Mouse (Mus musculus): ENCODE data around the gene Zhx3. TPM values are rescaled to one million over a fixed set of nuclear protein-coding genes. Genes with fewer than 3 reads are reported as not detected.

The Zhx3 gene
- 5.3 and 16.5 TPM in 2 replicates for total RNA-seq (2014; fragmentation: Nextera tagmentation)
- total RNA-seq (2017): 3.9 and 4.4 TPM in 2 replicates

- peak; percentile 94 for ATAC-seq (replicated peaks; ENCODE audit: poor library complexity, severe bottlenecking)
These were observed at the start of gene Zhx3 for GRCm38 (mm10) chr2:160872890-160873382. Zhx3 (minus strand) TSS chr2:160872998.

GRCm38 (mm10) chr2:160921285-160921684 is 48.5 kb upstream of the Zhx3 start:
- ATAC-seq (replicated peaks; ENCODE audit: poor library complexity, severe bottlenecking): no peak

GRCm38 (mm10) chr2:160918930-160919215 is 46.1 kb upstream of the Zhx3 start:
- ATAC-seq (replicated peaks; ENCODE audit: poor library complexity, severe bottlenecking): no peak

GRCm38 (mm10) chr2:160918154-160918929 is 45.5 kb upstream of the Zhx3 start:
- ATAC-seq (replicated peaks; ENCODE audit: poor library complexity, severe bottlenecking): no peak

GRCm38 (mm10) chr2:160917313-160917712 is 44.5 kb upstream of the Zhx3 start:
- no peak for ATAC-seq (replicated peaks; ENCODE audit: poor library complexity, severe bottlenecking)

- ATAC-seq (replicated peaks; ENCODE audit: poor library complexity, severe bottlenecking): no peak
These were observed 43.9 kb upstream of the Zhx3 start for GRCm38 (mm10) chr2:160916714-160917113.

DNA sequence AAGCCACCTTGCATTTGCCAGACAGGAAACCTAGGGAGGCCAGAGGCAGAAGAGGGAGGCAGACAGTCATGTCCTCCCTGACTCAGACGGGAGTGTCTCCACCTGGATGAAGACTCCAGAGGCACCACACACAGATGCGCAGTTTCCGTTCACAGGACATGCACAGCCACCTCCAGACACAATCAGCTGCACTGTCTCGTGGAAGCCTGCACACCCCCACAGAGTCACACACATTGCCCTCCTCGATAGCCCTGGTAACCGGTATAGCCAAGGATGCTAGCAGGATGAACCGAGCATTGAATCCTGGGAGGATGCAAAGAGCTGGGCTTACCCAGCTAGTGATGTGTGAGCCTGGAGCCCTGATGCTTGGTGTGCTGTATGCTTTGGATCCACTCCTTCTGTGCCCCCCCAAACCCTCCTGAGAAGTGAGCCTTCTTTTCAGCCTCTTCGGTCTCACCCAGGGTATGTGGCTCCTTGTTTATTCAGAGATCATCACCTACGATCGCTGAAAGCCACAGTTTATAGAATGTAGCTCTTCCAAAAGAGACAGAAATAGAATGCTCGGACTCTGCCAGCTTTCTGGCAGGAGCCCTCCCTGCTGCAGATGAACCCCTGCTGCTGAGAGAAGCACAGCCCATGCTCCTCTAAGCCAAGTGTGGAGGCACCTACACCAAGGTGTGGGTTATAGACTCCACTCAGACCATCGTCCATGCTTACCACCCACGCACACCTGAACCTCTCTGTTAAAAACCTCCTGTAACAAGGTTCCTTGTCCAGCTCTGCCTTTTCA is 43.2 kb upstream of the Zhx3 start:
- ATAC-seq (replicated peaks; ENCODE audit: poor library complexity, severe bottlenecking): no peak

- no peak for ATAC-seq (replicated peaks; ENCODE audit: poor library complexity, severe bottlenecking)
These were observed 41.9 kb upstream of the Zhx3 start for GRCm38 (mm10) chr2:160914656-160915055.

DNA sequence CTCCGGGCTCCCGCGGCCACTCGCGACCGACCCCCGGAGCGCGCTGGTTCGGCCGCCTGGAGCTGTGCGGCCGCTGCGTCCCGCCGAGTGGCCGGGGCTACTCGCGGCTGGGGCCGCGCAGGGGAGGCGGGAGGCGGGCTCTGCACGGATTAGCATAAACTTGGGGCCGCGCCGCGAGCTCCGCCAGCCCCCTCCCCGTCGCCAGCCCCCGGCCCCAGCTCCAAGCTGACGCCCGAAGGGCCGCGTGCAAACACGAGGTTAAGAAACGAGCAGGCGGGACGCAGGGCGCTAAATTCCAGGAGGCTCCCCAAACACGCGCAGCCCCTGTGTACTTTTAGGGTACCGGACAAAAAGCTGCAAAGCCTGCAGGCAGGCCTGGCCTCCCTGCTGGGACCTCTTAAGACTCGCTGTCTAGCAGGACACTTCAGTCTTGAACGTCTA is 39.5 kb upstream of the Zhx3 start, which contains the start of gene Emilin3:
TSS of gene Emilin3 (minus strand) at position 98 of the 441 bp plus-strand sequence.
- no peak for ATAC-seq (replicated peaks; ENCODE audit: poor library complexity, severe bottlenecking)

- ATAC-seq (replicated peaks; ENCODE audit: poor library complexity, severe bottlenecking): peak; percentile 18; the same call in 1 of the 2 replicates
These were observed 38.9 kb upstream of the Zhx3 start for GRCm38 (mm10) chr2:160911558-160912201.

DNA sequence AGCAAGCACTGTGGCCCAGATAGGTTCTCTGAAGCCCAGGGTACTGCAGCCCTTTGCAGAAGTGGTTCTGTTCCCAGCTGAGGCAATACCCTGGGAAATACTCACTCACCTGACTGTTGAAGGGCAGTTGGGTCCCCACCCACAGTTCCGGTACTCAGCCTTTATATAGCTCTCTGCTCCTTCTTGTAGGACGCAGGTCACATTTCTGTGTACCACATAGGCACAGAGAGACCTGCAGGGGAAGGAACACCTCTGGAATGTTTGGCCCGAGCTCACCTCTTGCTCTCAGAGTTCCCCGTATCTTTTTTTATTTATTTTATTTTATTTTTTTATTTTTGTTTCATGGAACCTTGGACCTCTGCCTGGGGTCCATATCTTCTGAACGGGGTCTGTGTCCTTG is 37.8 kb upstream of the Zhx3 start:
- ATAC-seq (replicated peaks; ENCODE audit: poor library complexity, severe bottlenecking): no peak

DNA sequence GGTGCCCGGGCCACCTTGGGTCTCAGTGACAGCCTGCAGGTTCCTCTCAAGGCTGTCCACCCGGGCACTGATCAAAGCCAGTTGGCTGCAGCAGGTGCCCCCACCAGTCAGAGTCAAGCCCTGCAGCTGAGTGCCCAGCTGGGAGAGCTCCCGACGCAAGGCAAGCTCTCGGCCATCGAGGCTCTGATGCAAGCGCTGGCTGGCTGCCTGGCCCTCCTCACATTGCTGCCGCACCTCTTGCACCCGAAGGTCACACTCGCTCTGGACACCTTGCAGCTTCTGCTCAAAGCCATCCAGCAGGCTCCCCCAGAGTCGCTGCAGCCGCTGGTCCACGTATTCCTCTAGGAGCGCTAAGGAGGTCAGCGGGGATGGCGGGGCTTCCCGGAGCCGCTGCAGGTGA is 35.8 kb upstream of the Zhx3 start:
- ATAC-seq (replicated peaks; ENCODE audit: poor library complexity, severe bottlenecking): no peak

DNA sequence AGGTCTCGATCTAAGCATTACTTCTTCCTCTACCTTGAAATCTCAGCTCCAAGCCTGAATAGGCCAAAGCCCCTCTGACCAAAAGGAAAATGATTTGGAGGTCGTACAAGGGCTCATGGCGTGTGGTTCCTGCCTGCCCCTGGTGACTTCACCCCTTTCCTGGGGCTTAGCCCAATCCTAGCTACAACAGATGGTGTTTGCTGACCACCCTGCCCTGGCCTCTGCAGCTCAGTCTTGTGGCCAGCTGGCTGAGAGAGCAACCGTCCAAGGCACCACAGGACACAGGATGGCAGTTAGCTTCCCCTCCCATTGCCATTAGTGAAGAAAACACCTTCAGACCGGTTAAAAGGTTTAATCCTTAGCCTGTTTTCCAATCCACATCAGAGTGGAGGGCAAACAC is 33.3 kb upstream of the Zhx3 start:
- no peak for ATAC-seq (replicated peaks; ENCODE audit: poor library complexity, severe bottlenecking)

DNA sequence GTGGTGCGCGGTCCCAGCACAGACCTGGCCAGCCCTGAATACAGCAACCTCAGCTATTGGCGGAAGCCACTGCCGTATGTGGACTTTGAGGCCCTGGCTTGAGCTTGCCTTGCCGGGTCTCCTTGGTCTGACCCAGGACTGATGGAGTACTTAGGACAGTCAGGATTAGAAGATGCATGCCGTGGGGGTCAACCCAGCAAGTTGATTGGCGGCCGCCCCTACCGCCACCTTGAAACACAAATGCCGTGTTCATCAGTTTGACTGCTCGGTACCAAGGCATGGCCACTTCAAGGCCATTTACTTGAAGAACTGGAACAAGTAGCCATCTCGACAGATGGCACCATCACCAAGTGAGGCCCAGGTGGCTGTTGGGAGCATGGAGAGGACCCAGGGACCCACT is 32.5 kb upstream of the Zhx3 start:
- ATAC-seq (replicated peaks; ENCODE audit: poor library complexity, severe bottlenecking): no peak

DNA sequence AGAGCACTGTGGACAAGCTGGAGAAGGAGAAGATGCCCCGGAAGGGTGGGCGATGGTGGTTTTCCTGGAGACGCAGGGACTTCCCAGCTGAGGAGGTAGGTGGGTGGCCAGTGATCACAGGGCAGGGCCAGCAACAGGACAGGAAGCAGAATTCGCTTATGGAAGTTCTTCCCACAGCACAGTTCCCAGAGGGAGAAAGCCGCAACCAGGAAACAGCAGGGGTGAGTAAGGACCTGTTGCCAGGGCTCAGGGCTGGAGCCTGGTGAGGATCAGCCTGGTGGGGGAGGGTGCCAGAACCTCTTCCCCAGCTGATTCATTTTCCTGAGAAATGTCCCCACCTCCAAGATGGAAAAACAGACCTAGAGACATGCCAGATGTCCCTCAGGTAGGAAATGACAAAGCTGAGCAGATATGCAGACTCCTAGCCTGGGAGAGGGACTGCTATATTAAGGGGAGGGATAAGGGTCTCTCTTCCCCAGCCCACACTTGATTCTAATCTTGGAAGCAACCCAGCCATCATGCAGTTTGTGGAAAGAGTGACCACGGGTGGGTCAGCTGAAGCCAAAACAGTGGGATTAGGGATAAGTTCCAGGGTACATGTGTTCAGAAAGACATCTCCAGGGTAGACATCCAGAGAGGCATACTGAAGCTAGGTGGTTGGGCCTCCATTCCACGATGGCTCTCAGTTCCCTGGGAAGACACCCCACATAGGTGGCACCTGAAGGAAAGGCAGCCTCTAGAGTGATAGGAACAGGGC is 29.0 kb upstream of the Zhx3 start:
- ATAC-seq (replicated peaks; ENCODE audit: poor library complexity, severe bottlenecking): no peak

GRCm38 (mm10) chr2:160891697-160892096 is 18.9 kb upstream of the Zhx3 start:
- no peak for ATAC-seq (replicated peaks; ENCODE audit: poor library complexity, severe bottlenecking)

- no peak for ATAC-seq (replicated peaks; ENCODE audit: poor library complexity, severe bottlenecking)
These were observed 18.2 kb upstream of the Zhx3 start for GRCm38 (mm10) chr2:160891045-160891444.

- peak; percentile 50 for ATAC-seq (replicated peaks; ENCODE audit: poor library complexity, severe bottlenecking)
These were observed 15.1 kb upstream of the Zhx3 start for GRCm38 (mm10) chr2:160887859-160888258.

DNA sequence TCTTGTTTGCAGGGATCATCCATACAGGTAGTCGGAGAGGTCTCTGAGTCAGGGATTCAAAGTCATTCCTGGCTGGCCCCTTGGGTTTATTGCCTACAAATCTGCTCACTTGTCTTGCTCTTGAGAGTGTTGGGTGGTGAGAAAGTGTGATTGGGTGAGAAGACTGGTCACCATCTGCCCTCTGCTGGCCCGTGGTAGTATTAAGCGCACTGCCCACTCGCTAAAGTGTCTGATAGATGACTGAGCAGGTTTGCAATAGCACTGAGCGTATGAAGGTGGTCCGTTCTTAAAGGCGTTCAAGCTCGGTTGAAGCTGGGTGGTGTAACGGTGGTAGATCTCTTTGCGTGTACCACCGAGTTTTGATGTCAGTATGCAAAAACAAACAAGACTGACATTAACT is 14.5 kb upstream of the Zhx3 start:
- peak; percentile 89 for ATAC-seq (replicated peaks; ENCODE audit: poor library complexity, severe bottlenecking)

DNA sequence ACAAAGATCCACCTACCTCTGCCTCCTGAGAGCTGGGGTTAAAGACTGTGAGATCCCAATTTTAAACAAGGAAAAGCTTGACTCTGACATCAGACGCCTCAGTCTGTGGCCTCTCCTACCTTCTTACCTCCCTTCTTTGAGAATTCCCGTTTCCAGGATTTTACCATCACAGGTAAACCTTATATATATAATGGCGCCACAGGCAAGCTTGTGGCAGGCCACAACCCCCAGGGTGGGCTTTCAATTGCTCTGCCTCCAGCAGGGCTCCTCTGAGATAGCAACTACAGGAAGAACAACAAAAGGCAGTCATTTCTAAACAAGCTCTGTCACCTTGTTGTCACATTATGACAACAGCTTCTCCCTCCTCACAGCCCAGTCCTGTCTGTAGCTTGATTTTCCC is 13.4 kb upstream of the Zhx3 start:
- ATAC-seq (replicated peaks; ENCODE audit: poor library complexity, severe bottlenecking): no peak
